Mouse (Mus musculus): Measurements from ENCODE around the gene Nfib. TPM values are rescaled to one million over a fixed set of nuclear protein-coding genes. Genes with fewer than 3 reads are reported as not detected.

The Nfib gene
- polyA plus RNA-seq, 1 experiment from 2014 or later: 52.8 TPM

DNA sequence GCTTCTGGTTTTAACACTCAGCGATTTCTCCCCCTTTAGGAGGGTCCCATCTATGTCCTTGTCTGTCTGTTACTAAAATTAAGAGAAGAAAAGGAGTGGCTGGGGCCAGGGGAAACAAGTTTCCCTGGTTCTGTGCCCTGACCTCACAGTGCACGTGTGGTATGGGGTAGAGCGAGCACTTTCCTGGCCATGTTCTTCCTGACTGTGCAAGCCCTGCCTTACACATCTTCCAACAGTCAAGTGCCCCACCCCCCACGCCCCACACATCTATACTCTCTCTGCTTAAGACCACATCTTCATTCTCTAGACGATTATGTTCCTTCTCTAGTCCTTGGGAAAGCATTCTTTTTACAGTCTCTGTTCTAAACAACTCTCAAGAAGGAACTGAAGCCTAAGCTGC lies 173.6 kb downstream of the Nfib start:
- Histone ChIP-seq H3K4me3 (no peak overlapping the region), H3K4me1 (peaks cover 28% of the 10 kb centered on the region), H3K4me2 (peak overlapping the region; percentile 29), H3K36me3 (replicated peaks) (no peaks in the 10 kb centered on the region), H3K9ac (no peak overlapping the region), H3K9me3 (no peaks in the 10 kb centered on the region), H3K27ac (peak overlapping the region; percentile 83), H3K27me3 (replicated peaks) (peaks cover 16% of the 10 kb centered on the region)
- ATAC-seq (replicated peaks): peak; percentile 26; the same call in 1 of the 2 replicates
- 38% methylated on average over 5 of the region's 5 CpGs for WGBS

GRCm38 (mm10) chr4:82530875-82531353 lies 174.6 kb downstream of the Nfib start:
- no peaks in the 10 kb centered on the region for H3K9me3 ChIP-seq

DNA sequence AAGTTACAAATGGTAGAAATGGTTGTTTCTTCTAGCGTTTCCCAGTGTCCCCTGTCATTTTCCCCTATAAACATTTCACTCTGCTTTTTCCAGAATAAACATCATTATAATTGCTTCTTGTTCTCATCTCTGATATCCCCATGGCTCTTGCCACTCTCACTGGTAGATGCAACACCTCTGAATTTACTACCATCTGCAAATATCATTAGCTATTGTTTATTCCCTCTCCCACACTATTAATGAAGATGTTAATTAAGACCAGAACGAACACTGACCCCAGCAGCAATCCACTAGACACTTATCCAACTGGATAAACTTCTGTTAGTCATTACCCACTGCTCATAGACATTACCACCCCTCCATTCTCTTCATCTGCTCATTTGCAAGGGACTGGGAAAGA lies 176.6 kb downstream of the Nfib start:
- Histone ChIP-seq H3K4me1 (peaks cover 19% of the 10 kb centered on the region), H3K9me3 (no peaks in the 10 kb centered on the region), H3K27ac (no peak overlapping the region), H3K9ac (no peak overlapping the region), H3K4me3 (no peak overlapping the region), H3K36me3 (replicated peaks) (no peaks in the 10 kb centered on the region), H3K27me3 (replicated peaks) (no peaks in the 10 kb centered on the region; the same call in 1 of the 2 replicates), H3K4me2 (no peak overlapping the region)
- ATAC-seq (replicated peaks): no peak
- 74% methylated on average over 2 of the region's 2 CpGs for WGBS

More at GRCm38 (mm10) chr4:82530875-82531353, 174.6 kb downstream of the Nfib start:
- 76% methylated on average over 3 of the region's 3 CpGs for WGBS
- H3K4me1 ChIP-seq: peaks cover 20% of the 10 kb centered on the region
- no peaks in the 10 kb centered on the region for H3K36me3 ChIP-seq (replicated peaks)
- no peak for ATAC-seq (replicated peaks)
- peak overlapping the region; percentile 83 for H3K27ac ChIP-seq
- no peak overlapping the region for H3K4me3 ChIP-seq
- peaks cover 8% of the 10 kb centered on the region for H3K27me3 ChIP-seq (replicated peaks)
- no peak overlapping the region for H3K4me2 ChIP-seq
- H3K9ac ChIP-seq: no peak overlapping the region

GRCm38 (mm10) chr4:82519935-82520334 lies 185.6 kb downstream of the Nfib start:
- Histone ChIP-seq H3K9me3 (no peaks in the 10 kb centered on the region), H3K4me3 (no peak overlapping the region), H3K27ac (no peak overlapping the region), H3K36me3 (replicated peaks) (no peaks in the 10 kb centered on the region), H3K4me1 (no peaks in the 10 kb centered on the region), H3K9ac (no peak overlapping the region), H3K27me3 (replicated peaks) (no peaks in the 10 kb centered on the region), H3K4me2 (no peak overlapping the region)
- no peak for ATAC-seq (replicated peaks)
- WGBS: 72% methylated on average over 4 of the region's 4 CpGs

GRCm38 (mm10) chr4:82518132-82518531 lies 187.4 kb downstream of the Nfib start:
- Histone ChIP-seq H3K4me2 (no peak overlapping the region), H3K9ac (no peak overlapping the region)

GRCm38 (mm10) chr4:82517311-82517710 lies 188.2 kb downstream of the Nfib start:
- Histone ChIP-seq H3K4me1 (peaks cover 3% of the 10 kb centered on the region; the same call in 1 of the 2 replicates), H3K36me3 (replicated peaks) (no peaks in the 10 kb centered on the region), H3K4me2 (no peak overlapping the region), H3K27me3 (replicated peaks) (no peaks in the 10 kb centered on the region), H3K27ac (no peak overlapping the region), H3K4me3 (no peak overlapping the region), H3K9ac (no peak overlapping the region), H3K9me3 (no peaks in the 10 kb centered on the region)
- no peak for ATAC-seq (replicated peaks)
- 81% methylated on average over 7 of the region's 7 CpGs for WGBS

More at GRCm38 (mm10) chr4:82518132-82518531, 187.4 kb downstream of the Nfib start:
- H3K4me3 ChIP-seq: no peak overlapping the region
- no peaks in the 10 kb centered on the region for H3K36me3 ChIP-seq (replicated peaks)
- 89% methylated on average over 1 of the region's 1 CpGs for WGBS
- H3K27ac ChIP-seq: no peak overlapping the region
- no peaks in the 10 kb centered on the region for H3K9me3 ChIP-seq
- no peak for ATAC-seq (replicated peaks)
- no peaks in the 10 kb centered on the region for H3K27me3 ChIP-seq (replicated peaks)
- H3K4me1 ChIP-seq: peaks cover 2% of the 10 kb centered on the region; the same call in 1 of the 2 replicates

- no peaks in the 10 kb centered on the region for H3K9me3 ChIP-seq
- H3K27ac ChIP-seq: no peak overlapping the region
- peaks cover 12% of the 10 kb centered on the region for H3K4me1 ChIP-seq
- ATAC-seq (replicated peaks): no peak
- 0 out of 2 replicates have a peak, but pooled peaks cover 3% of the 10 kb centered on the region for H3K27me3 ChIP-seq (replicated peaks)
- no peaks in the 10 kb centered on the region for H3K36me3 ChIP-seq (replicated peaks)
- WGBS: 82% methylated on average over 6 of the region's 6 CpGs
- no peak overlapping the region for H3K4me2 ChIP-seq
- no peak overlapping the region for H3K4me3 ChIP-seq
- H3K9ac ChIP-seq: no peak overlapping the region
These were observed 189.2 kb downstream of the Nfib start for GRCm38 (mm10) chr4:82516211-82516795.

GRCm38 (mm10) chr4:82514921-82515320 lies 190.6 kb downstream of the Nfib start:
- Histone ChIP-seq H3K36me3 (replicated peaks) (no peaks in the 10 kb centered on the region), H3K4me3 (no peak overlapping the region), H3K4me1 (peaks cover 18% of the 10 kb centered on the region), H3K9me3 (no peaks in the 10 kb centered on the region), H3K9ac (no peak overlapping the region), H3K27ac (no peak overlapping the region), H3K27me3 (replicated peaks) (0 out of 2 replicates have a peak, but pooled peaks cover 3% of the 10 kb centered on the region), H3K4me2 (no peak overlapping the region)
- ATAC-seq (replicated peaks): no peak
- 86% methylated on average over 8 of the region's 8 CpGs for WGBS

GRCm38 (mm10) chr4:82514373-82514772 lies 191.2 kb downstream of the Nfib start:
- no peak overlapping the region; the same call in 1 of the 2 replicates for H3K4me2 ChIP-seq
- no peaks in the 10 kb centered on the region for H3K36me3 ChIP-seq (replicated peaks)
- 0 out of 2 replicates have a peak, but pooled peaks cover 3% of the 10 kb centered on the region for H3K27me3 ChIP-seq (replicated peaks)
- H3K27ac ChIP-seq: no peak overlapping the region
- H3K9ac ChIP-seq: no peak overlapping the region
- no peak overlapping the region for H3K4me3 ChIP-seq
- no peak for ATAC-seq (replicated peaks)
- 86% methylated on average over 1 of the region's 1 CpGs for WGBS
- H3K4me1 ChIP-seq: peaks cover 22% of the 10 kb centered on the region
- no peaks in the 10 kb centered on the region for H3K9me3 ChIP-seq

DNA sequence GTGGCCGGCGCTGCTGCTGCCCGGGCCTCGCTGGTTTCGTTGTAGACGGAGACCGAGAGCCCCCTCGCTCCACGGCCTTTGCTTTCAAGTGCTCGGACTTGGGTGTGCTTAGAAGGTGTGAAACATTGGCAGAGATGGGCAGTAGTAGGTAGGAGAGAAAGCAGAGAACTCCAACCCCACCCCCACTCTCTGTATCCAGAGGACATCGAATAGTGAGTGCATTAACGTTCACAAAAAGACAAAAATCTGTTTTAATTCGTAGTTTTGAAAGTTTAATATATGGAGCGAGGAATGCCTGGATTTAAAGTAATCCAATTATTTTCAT lies 192.2 kb downstream of the Nfib start:
- Histone ChIP-seq H3K36me3 (replicated peaks) (no peaks in the 10 kb centered on the region), H3K9ac (peak overlapping the region; percentile 55)

GRCm38 (mm10) chr4:82512743-82513425 lies 192.7 kb downstream of the Nfib start:
- peak overlapping the region; percentile 73 for H3K27ac ChIP-seq
- WGBS: under 1% methylated on average over 60 of the region's 63 CpGs
- peak overlapping the region; percentile 55 for H3K9ac ChIP-seq
- H3K4me1 ChIP-seq: peaks cover 22% of the 10 kb centered on the region
- peak; percentile 98 for ATAC-seq (replicated peaks)
- H3K4me2 ChIP-seq: peak overlapping the region; percentile 100
- no peaks in the 10 kb centered on the region for H3K36me3 ChIP-seq (replicated peaks)
- 0 out of 2 replicates have a peak, but pooled peaks cover 3% of the 10 kb centered on the region for H3K27me3 ChIP-seq (replicated peaks)
- peak overlapping the region; percentile 61 for H3K4me3 ChIP-seq
- H3K9me3 ChIP-seq: no peaks in the 10 kb centered on the region

More for the DNA sequence above, 192.2 kb downstream of the Nfib start:
- Histone ChIP-seq H3K9me3 (no peaks in the 10 kb centered on the region), H3K27ac (peak overlapping the region; percentile 73), H3K4me2 (peak overlapping the region; percentile 100), H3K4me3 (peak overlapping the region; percentile 61), H3K4me1 (peaks cover 22% of the 10 kb centered on the region), H3K27me3 (replicated peaks) (0 out of 2 replicates have a peak, but pooled peaks cover 3% of the 10 kb centered on the region)
- no peak for ATAC-seq (replicated peaks)
- WGBS: under 1% methylated on average over 14 of the region's 14 CpGs

- Histone ChIP-seq H3K27me3 (replicated peaks) (0 out of 2 replicates have a peak, but pooled peaks cover 3% of the 10 kb centered on the region), H3K36me3 (replicated peaks) (no peaks in the 10 kb centered on the region), H3K9me3 (no peaks in the 10 kb centered on the region), H3K4me3 (peak overlapping the region; percentile 61), H3K4me2 (peak overlapping the region; percentile 100), H3K4me1 (peaks cover 23% of the 10 kb centered on the region), H3K27ac (peak overlapping the region; percentile 73), H3K9ac (peak overlapping the region; percentile 55)
- ATAC-seq (replicated peaks): no peak
- WGBS: 1% methylated on average over 13 of the region's 13 CpGs
These were observed 193.2 kb downstream of the Nfib start for GRCm38 (mm10) chr4:82512335-82512734.

All from midbrain, embryonic 15.5 days (tissue).